Mouse (Mus musculus) midbrain, embryonic 14.5 days (tissue): ENCODE data around the gene E130309D02Rik. TPM values are rescaled to one million over a fixed set of nuclear protein-coding genes. Genes with fewer than 3 reads are reported as not detected.

ENCODE experiments used
- ATAC-seq: fragments of 200-750 bp; cut with Nextera tagmentation; 2 replicates; pipeline ENCODE4 v1.8.0; 2017; ENCODE audit warnings: moderate number of reproducible peaks, moderate library complexity; ENCODE audit not compliant: low FRiP score, low TSS enrichment
- DNase-seq: peaks from one replicate; pipeline ENCODE4 v3.0.0-alpha.2; 2015
- H3K27ac ChIP-seq: fragments of 300-500 bp; sonication (generic); replicated peaks from 2 replicates; pipeline ENCODE4 v1.5.1; 2014; ENCODE audit warnings: mild to moderate bottlenecking, low read depth, low read length, moderate library complexity
- H3K27me3 ChIP-seq: fragments of 300-500 bp; sonication (generic); 2 replicates; pipeline ENCODE4 v1.6.1; 2014; ENCODE audit warnings: low read length, control low read depth, mixed read lengths; ENCODE audit not compliant: control insufficient read depth, insufficient read depth
- H3K36me3 ChIP-seq: fragments of 300-500 bp; sonication (generic); 2 replicates; pipeline ENCODE4 v1.6.1; 2014; ENCODE audit warnings: low read length, control low read depth; ENCODE audit not compliant: control insufficient read depth, insufficient read depth
- H3K4me1 ChIP-seq: fragments of 300-500 bp; sonication (generic); 2 replicates; pipeline ENCODE4 v1.6.1; 2014; ENCODE audit warnings: mild to moderate bottlenecking, antibody characterized with exemption, low read length, control low read depth; ENCODE audit not compliant: control insufficient read depth, insufficient read depth
- H3K4me2 ChIP-seq: fragments of 300-500 bp; sonication (generic); 2 replicates; pipeline ENCODE4 v1.6.1; 2014; ENCODE audit warnings: mild to moderate bottlenecking, low read length, moderate library complexity
- H3K4me3 ChIP-seq: fragments of 300-500 bp; sonication (generic); replicated peaks from 2 replicates; pipeline ENCODE4 v1.5.1; 2014; ENCODE audit warnings: low read depth, low read length
- H3K9ac ChIP-seq: fragments of 300-500 bp; sonication (generic); replicated peaks from 2 replicates; pipeline ENCODE4 v1.6.1; 2014; ENCODE audit warnings: mild to moderate bottlenecking, low read length, moderate library complexity
- H3K9me3 ChIP-seq: fragments of 300-500 bp; sonication (generic); 2 replicates; pipeline ENCODE4 v1.6.1; 2016; ENCODE audit warnings: low read length, control low read depth, mixed read lengths; ENCODE audit not compliant: control insufficient read depth
- WGBS: fragments of 180-500 bp; shearing (Covaris S2); extraction: QIAGEN DNeasy Blood & Tissue Kit; methylation state at CpG from one replicate; pipeline ENCODE4 v1.1.7; 2014; 5-methylcytosine and 5-hydroxymethylcytosine counted together
- polyA plus RNA-seq: library from polyadenylated mRNA; unstranded; fragments of >200 nt; fragmentation: Nextera tagmentation; extraction: Ambion mirVana; gene quantifications from 2 replicates; pipeline ENCODE4 v1.2.1, GENCODE M21; 2014

E130309D02Rik gene
- polyA plus RNA-seq, 1 experiment from 2014 or later, result 30.0 TPM

- ATAC-seq, result no peak
- Histone ChIP-seq H3K4me3 (no peak overlapping the region), H3K4me2 (no peak overlapping the region), H3K9ac (no peak overlapping the region), H3K27ac (no peak overlapping the region), H3K27me3 (peaks cover 14% of the 10 kb centered on the region), H3K36me3 (peaks cover 51% of the 10 kb centered on the region), H3K4me1 (no peaks in the 10 kb centered on the region), H3K9me3 (no peaks in the 10 kb centered on the region)
- 98% methylated on average over 7 of the region's 7 CpGs for WGBS
- DNase-seq, result no peak
Measured at GRCm38 (mm10) chr5:143298391-143298790, 16.8 kb downstream of the E130309D02Rik start.

GRCm38 (mm10) chr5:143297986-143298385 is 17.2 kb downstream of the E130309D02Rik start:
- peaks cover 47% of the 10 kb centered on the region for H3K36me3 ChIP-seq
- no peak overlapping the region for H3K4me2 ChIP-seq
- no peak overlapping the region for H3K27ac ChIP-seq
- no peak for ATAC-seq
- H3K4me3 ChIP-seq, result no peak overlapping the region
- H3K27me3 ChIP-seq, result peaks cover 18% of the 10 kb centered on the region
- H3K9ac ChIP-seq, result no peak overlapping the region
- no peaks in the 10 kb centered on the region for H3K9me3 ChIP-seq
- 97% methylated on average over 9 of the region's 9 CpGs for WGBS
- H3K4me1 ChIP-seq, result 0 out of 2 replicates have a peak, but pooled peaks cover 3% of the 10 kb centered on the region
- DNase-seq, result no peak

DNA sequence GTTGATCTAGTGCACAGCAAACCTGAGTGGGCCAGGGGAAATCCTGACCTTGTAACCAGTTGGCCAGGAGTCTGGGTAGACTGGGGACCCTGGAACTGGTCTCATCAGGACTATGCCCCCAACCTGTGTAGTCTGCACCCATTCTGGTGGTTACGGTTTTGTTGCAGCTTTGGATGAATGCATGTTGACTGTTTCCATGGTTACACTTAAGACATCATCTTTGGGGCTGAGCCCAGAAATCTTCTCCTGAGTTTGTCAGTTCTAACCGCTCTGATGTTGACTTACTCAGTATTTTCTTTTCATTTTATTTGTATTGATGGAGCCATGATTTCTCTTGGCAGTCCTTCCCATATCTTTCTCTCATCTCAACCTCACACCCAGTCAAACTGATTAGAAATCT is 19.8 kb downstream of the E130309D02Rik start:
- peaks cover 20% of the 10 kb centered on the region for H3K36me3 ChIP-seq
- DNase-seq, result no peak
- peaks cover 39% of the 10 kb centered on the region for H3K27me3 ChIP-seq
- ATAC-seq, result no peak
- no peak overlapping the region for H3K9ac ChIP-seq
- H3K4me3 ChIP-seq, result no peak overlapping the region
- no peak overlapping the region for H3K27ac ChIP-seq
- H3K4me2 ChIP-seq, result no peak overlapping the region
- WGBS, result 84% methylated on average over 2 of the region's 2 CpGs
- H3K9me3 ChIP-seq, result no peaks in the 10 kb centered on the region
- 0 out of 2 replicates have a peak, but pooled peaks cover 3% of the 10 kb centered on the region for H3K4me1 ChIP-seq

- ATAC-seq (no peak), DNase-seq (no peak)
- no peaks in the 10 kb centered on the region for H3K9me3 ChIP-seq
- no peak overlapping the region for H3K4me2 ChIP-seq
- no peak overlapping the region for H3K9ac ChIP-seq
- whole genome bisulfite sequencing, result 96% methylated on average over 3 of the region's 3 CpGs
- peaks cover 40% of the 10 kb centered on the region for H3K27me3 ChIP-seq
- no peak overlapping the region for H3K4me3 ChIP-seq
- H3K4me1 ChIP-seq, result 0 out of 2 replicates have a peak, but pooled peaks cover 3% of the 10 kb centered on the region
- no peak overlapping the region for H3K27ac ChIP-seq
- H3K36me3 ChIP-seq, result peaks cover 16% of the 10 kb centered on the region
Measured at GRCm38 (mm10) chr5:143294862-143295261, 20.3 kb downstream of the E130309D02Rik start.

GRCm38 (mm10) chr5:143293404-143293803 is 21.8 kb downstream of the E130309D02Rik start, which contains the start of gene Zfp853:
Zfp853 (minus strand) TSS chr5:143293623.
- H3K27me3 ChIP-seq, result peaks cover 55% of the 10 kb centered on the region
- 0 out of 2 replicates have a peak, but pooled peaks cover 3% of the 10 kb centered on the region for H3K4me1 ChIP-seq
- H3K9me3 ChIP-seq, result no peaks in the 10 kb centered on the region
- DNase-seq (no peak), ATAC-seq (no peak)
- H3K36me3 ChIP-seq, result peaks cover 8% of the 10 kb centered on the region; the same call in 1 of the 2 replicates
- H3K9ac ChIP-seq, result peak within 1 kb of the TSS; percentile 54
- WGBS, result 2% methylated on average over 36 of the region's 38 CpGs
- no peak within 1 kb of the TSS for H3K27ac ChIP-seq
- peak within 1 kb of the TSS; percentile 41 for H3K4me3 ChIP-seq
- H3K4me2 ChIP-seq, result peak within 1 kb of the TSS; percentile 67

DNA sequence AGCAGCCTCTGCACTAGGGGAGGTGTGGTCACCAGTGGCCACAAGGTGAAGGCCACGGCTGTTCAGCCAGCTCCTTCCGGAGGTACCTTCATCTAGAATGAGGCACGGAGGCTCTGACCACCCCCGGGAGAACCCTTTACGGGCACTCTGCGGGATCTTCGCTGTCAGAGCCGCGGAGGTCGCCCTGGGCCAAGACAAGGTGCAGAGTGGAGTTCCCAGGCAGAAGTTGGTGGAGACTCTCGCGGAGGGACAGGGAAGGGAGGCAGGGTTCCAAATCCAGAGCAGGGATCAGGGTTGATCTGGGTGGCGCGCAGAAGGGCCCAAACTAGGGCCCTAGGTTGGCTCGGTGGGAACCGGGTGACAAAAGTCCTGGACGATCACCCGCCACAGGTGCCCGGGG is 22.3 kb downstream of the E130309D02Rik start:
- ATAC-seq, result no peak
- Histone ChIP-seq H3K9ac (peak overlapping the region; percentile 54), H3K36me3 (peaks cover 8% of the 10 kb centered on the region; the same call in 1 of the 2 replicates), H3K4me1 (0 out of 2 replicates have a peak, but pooled peaks cover 6% of the 10 kb centered on the region), H3K4me2 (peak overlapping the region; percentile 67), H3K4me3 (peak overlapping the region; percentile 41), H3K27ac (no peak overlapping the region), H3K9me3 (no peaks in the 10 kb centered on the region), H3K27me3 (peaks cover 60% of the 10 kb centered on the region)
- WGBS, result 1% methylated on average over 18 of the region's 19 CpGs
- DNase-seq, result no peak

DNA sequence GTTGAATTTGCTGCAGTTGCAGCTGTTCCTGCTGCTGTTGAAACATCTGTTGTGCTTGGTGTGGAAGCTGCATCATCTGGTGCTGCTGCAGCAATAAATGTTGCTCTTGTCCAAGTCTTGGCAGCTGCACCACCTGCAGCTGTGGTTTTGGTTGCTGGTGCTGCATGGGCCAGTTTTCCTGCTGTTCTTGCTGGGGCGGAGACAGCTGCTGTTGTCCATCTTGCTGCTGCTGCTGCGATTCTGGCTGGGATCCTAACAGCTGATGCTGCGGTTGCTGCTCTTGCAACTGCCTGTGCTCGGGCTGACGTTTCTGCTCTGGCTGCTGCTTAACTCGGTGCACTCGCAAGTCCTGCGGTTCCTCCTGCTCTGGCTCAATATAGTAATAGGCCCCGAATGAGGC is 25.9 kb downstream of the E130309D02Rik start:
- ATAC-seq (no peak), DNase-seq (no peak)
- peaks cover 70% of the 10 kb centered on the region for H3K27me3 ChIP-seq

GRCm38 (mm10) chr5:143288378-143288911 is 26.7 kb downstream of the E130309D02Rik start:
- DNase-seq (no peak), ATAC-seq (no peak)
- H3K9ac ChIP-seq, result peak overlapping the region; percentile 16; the same call in 1 of the 2 replicates
- H3K4me2 ChIP-seq, result peak overlapping the region; percentile 41
- no peak overlapping the region for H3K27ac ChIP-seq
- peak overlapping the region; percentile 18; the same call in 1 of the 2 replicates for H3K4me3 ChIP-seq
- 0 out of 2 replicates have a peak, but pooled peaks cover 4% of the 10 kb centered on the region for H3K36me3 ChIP-seq
- 13% methylated on average over 9 of the region's 9 CpGs for WGBS
- 0 out of 2 replicates have a peak, but pooled peaks cover 6% of the 10 kb centered on the region for H3K4me1 ChIP-seq
- H3K9me3 ChIP-seq, result no peaks in the 10 kb centered on the region
- H3K27me3 ChIP-seq, result peaks cover 64% of the 10 kb centered on the region

More for the DNA sequence above, 25.9 kb downstream of the E130309D02Rik start:
- Histone ChIP-seq H3K4me1 (0 out of 2 replicates have a peak, but pooled peaks cover 6% of the 10 kb centered on the region), H3K9me3 (no peaks in the 10 kb centered on the region), H3K9ac (no peak overlapping the region), H3K4me3 (no peak overlapping the region), H3K36me3 (0 out of 2 replicates have a peak, but pooled peaks cover 4% of the 10 kb centered on the region), H3K4me2 (no peak overlapping the region), H3K27ac (no peak overlapping the region)
- WGBS, result 73% methylated on average over 9 of the region's 9 CpGs
